Mouse (Mus musculus): ENCODE results near the gene Rprd1b.

Rprd1b gene

GRCm38 (mm10) chr2:158080622-158081241 lies 52.4 kb downstream of the Rprd1b start:
- no peak for DNase-seq (ENCODE audit: low spot score)

DNA sequence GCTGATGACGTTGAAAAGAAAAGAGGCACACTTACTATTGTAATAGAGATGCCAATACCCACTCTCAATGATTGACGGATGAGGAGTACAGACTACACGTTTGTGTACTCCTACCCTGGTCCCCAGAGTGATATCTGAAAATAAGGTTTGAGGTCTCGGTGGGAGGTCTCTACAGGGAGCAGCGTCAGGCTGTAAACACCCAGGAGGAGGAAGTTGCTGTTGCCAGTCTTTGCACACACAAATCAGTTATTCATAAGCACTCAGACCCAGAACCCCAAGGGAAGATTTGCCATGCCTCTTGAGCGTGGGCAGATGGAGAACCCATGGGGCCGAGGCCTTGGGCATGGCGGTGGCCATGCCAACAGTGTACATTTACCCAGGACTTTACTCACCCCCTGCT lies 56.2 kb downstream of the Rprd1b start:
- no peak for DNase-seq (ENCODE audit: low spot score)

DNA sequence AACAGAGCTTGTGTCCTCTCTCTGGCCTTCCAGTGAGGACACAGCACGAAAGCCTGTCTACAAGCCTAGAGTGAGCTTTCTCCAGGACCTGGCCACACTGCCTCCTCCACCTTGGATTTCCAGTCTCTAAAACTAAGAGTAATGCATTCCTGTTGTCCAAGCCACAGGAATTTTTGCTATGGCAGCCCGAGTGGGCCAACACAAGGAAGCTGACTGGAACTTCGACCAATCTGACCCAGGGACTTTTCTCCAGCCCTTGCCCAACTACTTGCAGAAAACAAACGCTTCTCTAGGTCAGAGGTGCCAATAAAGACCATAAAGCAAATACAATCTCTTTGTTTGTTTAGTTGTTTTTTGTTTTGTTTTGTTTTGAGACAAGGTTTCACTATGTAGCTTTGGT lies 61.8 kb downstream of the Rprd1b start:
- DNase-seq (ENCODE audit: low spot score) = no peak

DNA sequence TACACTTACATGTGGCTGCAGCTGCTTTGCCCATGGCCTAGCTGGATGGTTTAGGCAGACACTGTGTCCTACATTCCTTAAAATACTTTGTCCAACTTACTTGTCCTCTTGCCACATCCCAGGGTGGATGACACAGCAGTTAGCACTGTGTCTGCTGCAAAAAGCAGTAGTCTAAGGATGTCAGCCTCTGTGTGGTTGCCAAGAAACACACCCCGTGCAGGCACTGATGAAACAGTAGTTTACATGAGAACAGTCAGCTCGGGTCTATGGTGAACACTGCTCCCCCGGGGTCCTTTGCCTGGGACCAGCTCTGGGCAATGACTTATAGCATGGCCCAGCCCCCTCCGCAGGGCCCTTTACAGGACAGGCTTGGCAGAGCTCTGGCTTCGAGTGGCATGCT lies 65.0 kb downstream of the Rprd1b start:
- no peak for DNase-seq (ENCODE audit: low spot score)

DNA sequence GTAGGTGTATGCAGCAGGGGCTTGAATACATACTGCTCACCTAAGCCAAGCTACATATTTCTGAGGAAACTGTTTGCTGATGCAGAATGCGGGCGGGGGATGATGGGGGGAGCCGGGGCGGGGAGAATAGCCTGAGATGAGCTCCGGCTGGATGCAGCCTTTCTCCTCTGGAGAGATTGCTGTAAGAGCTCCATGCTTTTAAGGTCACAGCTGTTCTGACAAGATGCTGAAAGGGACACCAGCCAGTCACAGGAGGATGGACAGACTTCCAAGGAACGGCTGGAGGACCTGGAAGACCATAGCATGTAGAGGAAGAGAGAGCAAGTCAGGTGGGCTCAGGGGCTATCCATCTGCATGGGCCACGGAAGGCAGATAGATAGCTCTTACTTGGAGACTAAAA lies 66.0 kb downstream of the Rprd1b start:
- DNase-seq (ENCODE audit: low spot score) = no peak

DNA sequence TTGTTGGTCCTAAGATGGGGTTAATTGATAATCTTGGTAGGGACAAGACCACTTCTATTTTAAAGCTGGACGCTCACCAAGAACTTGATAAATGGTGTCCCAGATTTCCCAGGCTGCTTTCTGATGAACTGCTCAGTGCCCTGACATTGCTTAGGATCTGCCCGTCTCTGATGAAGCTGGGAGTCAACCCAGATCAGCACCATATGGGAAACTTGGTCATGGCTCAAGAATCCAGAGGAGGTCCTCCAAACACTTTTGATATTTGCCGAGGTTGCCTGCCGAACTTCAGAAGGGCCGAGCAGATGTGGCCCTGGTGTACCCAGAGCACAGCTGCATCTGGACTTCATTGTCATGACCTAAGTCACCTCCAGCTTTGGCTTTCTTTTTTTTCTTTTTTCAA lies 66.5 kb downstream of the Rprd1b start:
- no peak for DNase-seq (ENCODE audit: low spot score)

DNA sequence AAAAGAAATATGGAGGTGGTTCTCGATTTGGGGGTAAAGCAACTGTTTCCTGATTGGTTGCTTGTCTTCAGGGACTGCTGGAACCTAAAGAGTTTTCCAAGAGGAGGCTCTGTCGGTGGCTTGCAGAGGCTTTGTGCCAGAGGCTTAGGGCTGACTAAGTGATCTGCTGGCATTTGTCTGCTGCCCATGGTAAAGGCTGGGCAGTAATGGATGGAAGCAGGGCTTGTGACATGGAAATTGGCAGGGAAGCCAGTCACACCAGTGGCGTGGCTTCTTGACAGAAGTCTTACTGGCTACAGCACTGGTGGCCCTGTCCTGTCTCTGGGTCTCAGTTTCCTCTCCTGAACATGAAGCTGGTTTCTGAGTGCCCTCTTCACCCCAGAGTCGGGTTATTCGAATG lies 68.8 kb downstream of the Rprd1b start:
- DNase-seq (ENCODE audit: low spot score) = no peak

DNA sequence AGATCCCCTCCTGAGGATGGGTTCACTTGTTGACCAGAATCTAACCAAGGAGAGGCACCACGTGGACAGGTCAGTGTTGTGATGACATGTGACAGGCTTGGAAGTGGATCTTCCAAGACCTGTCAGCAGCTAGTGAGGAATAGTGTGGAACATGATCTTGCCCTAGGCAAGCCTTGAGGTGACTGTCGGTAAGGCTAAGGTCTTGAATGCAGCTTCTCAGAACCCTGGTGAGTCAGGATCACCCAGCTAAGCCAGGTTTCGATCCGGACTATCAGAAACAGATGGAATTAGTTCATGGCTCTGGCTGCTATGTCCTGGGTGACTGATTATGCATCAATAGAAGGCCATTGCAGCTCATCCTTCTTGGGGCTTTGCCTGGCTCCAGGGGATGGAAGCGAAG lies 70.4 kb downstream of the Rprd1b start:
- DNase-seq (ENCODE audit: low spot score) = no peak

- DNase-seq (ENCODE audit: low spot score) = no peak
These were observed 71.2 kb downstream of the Rprd1b start for GRCm38 (mm10) chr2:158099537-158099936.

- DNase-seq (ENCODE audit: low spot score) = no peak
These were observed 73.5 kb downstream of the Rprd1b start for GRCm38 (mm10) chr2:158101768-158102167.

- no peak for DNase-seq (ENCODE audit: low spot score)
These were observed 76.7 kb downstream of the Rprd1b start for GRCm38 (mm10) chr2:158104966-158105365.

GRCm38 (mm10) chr2:158105605-158106004 lies 77.3 kb downstream of the Rprd1b start:
- no peak for DNase-seq (ENCODE audit: low spot score)

GRCm38 (mm10) chr2:158106947-158107587 lies 78.8 kb downstream of the Rprd1b start:
- DNase-seq (ENCODE audit: low spot score) = peak; percentile 73

GRCm38 (mm10) chr2:158109516-158109915 lies 81.2 kb downstream of the Rprd1b start:
- no peak for DNase-seq (ENCODE audit: low spot score)

DNA sequence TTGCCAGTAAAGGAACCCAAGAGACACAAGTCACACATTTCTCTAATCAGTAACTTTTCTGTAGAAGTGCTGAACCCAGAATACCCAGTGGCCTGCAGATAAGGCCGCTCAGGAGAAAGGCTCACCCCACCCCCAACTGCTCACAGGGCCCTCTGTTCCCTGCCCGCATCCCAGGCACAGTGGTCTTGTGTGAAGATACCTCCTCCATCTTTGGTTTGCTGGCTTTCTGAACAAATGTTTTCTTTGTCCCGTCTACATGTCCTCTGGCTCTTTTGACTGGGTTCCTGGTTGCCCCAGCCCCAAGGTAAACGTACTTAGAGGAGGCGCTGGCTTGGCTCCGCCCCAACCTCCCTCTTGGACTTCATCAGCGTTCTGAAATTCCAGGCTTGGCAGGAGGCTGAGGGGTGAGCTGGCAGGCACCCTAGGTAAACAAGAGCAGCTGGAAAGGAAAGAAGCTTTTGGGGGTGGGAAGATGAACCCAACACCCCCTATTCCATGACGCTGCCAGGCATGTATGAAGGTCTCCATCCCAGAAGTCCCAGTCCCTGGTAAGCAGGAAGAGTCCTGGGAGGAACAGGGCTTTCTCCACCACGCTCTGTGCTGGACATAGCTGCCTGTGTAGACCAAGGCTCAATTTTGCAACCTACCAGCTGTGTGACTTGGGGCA lies 85.4 kb downstream of the Rprd1b start:
- peak; percentile 80 for DNase-seq (ENCODE audit: low spot score)

DNA sequence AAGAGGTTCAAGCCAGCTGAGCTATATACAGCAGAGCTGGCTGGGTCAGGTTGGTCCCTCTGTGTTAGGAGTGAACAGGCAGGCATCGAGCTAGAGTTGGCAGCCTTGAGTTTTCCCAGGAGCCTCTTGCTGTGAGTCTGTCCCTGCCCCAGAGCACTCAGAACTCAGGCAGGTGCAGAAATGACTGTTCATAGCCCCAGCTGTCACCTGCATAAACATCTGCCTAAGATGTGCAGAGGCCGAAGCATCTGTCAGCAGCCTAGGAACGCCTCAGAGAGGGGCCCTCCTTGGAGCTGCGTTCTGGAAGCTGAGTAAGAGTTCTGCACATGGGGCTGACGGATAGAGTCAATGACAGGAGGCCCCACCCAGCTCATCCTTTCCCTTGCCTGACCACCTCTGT lies 86.6 kb downstream of the Rprd1b start:
- DNase-seq (ENCODE audit: low spot score) = no peak

DNA sequence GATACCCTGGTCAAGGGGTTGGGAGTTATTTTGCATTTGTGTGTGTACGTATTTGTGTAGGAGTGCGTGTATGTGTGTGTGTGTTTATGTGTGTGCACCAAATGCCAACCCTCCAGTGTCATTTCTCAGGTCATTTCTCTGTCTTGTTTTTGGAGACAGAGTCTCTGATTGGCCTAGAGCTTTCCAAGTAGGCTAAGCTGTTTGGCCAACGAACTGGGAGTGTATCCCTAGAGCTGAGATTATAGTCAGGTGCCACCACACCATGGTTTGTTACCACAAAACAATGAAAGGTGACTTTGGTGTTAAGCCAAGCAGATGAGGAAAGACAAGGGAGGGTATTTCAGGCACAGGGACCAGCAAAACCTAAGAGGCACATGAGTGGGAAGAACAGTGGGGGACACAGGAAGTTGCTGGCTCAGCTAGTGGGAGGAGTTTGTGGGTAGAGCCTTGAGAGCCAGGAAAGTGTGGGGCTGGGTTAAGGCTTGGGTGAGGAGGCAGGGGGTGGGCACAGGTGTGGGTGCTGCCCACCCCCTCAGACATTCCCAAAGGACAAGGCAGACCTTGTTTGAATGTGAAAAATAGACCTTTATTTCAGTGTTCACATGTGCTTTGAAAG lies 87.6 kb downstream of the Rprd1b start:
- no peak for DNase-seq (ENCODE audit: low spot score)

DNA sequence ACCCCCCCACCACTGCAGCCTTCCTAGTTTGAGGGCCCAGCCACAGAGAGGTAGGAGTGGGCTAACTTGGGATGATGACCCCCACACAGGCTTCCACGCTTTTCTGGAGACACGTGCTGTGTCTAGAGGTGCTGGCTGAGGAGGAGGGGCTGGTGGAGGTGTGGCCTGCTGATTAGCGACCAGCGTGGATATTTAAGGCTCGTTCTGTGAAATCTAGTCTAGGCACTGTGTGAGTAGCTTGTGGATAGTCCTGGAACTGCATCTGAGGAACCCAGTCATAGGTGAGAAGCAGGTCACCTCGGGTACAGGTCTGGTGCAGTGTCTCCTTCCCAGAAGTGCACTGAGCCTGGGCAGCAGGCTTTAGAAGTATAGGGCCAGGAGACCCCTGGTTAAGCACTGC lies 88.4 kb downstream of the Rprd1b start:
- DNase-seq (ENCODE audit: low spot score) = no peak

- DNase-seq (ENCODE audit: low spot score) = no peak
These were observed 90.8 kb downstream of the Rprd1b start for GRCm38 (mm10) chr2:158119145-158119544.

GRCm38 (mm10) chr2:158120211-158120610 lies 91.9 kb downstream of the Rprd1b start:
- DNase-seq (ENCODE audit: low spot score) = no peak

GRCm38 (mm10) chr2:158120868-158121267 lies 92.6 kb downstream of the Rprd1b start:
- no peak for DNase-seq (ENCODE audit: low spot score)

DNA sequence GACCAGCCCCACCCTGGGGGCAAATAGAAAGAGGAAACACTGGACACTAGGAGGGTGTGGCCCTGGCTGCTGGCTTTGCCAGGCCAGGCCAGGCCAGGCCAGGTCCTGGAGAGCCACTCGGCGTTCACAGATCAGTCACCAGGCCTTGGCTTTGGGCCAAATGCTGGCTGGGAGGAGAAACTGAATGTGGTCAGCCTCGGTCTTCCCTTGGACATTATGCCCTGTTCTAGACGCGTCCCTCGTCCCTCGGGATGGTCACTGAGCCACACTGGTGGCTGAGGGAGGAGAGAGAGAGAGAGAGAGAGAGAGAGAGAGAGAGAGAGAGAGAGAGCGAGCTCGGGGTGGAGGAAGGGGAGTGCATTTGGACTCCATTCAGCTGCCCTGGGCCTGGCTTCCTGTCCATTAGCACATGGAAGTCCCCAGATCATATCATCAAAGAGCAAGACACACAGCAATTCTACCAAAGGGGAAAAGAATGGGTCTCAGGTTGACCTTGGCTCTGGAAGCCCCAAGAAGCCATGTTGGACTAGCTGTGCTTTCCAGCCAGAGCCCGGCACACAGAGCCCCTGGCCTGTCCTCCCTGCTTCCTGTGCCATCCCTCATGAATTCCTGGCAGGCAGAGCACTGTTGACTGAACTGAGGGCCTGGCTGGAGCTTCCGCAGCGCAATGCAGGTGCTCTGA lies 93.5 kb downstream of the Rprd1b start:
- peak; percentile 79 for DNase-seq (ENCODE audit: low spot score)

GRCm38 (mm10) chr2:158122814-158123213 lies 94.5 kb downstream of the Rprd1b start:
- no peak for DNase-seq (ENCODE audit: low spot score)

Measured in testis, postnatal 10 days (tissue).